Mouse (Mus musculus): ENCODE data around the gene Art3.

Gene Art3

GRCm38 (mm10) chr5:92381550-92382348 is 50.1 kb downstream of the Art3 start:
- DNase-seq (ENCODE audit: low spot score): peak; percentile 81

GRCm38 (mm10) chr5:92382349-92382679 is 50.7 kb downstream of the Art3 start:
- no peak for DNase-seq (ENCODE audit: low spot score)

GRCm38 (mm10) chr5:92383747-92384146 is 52.1 kb downstream of the Art3 start:
- no peak for DNase-seq (ENCODE audit: low spot score)

- DNase-seq (ENCODE audit: low spot score): no peak
Observed at GRCm38 (mm10) chr5:92384855-92385254, 53.2 kb downstream of the Art3 start.

DNA sequence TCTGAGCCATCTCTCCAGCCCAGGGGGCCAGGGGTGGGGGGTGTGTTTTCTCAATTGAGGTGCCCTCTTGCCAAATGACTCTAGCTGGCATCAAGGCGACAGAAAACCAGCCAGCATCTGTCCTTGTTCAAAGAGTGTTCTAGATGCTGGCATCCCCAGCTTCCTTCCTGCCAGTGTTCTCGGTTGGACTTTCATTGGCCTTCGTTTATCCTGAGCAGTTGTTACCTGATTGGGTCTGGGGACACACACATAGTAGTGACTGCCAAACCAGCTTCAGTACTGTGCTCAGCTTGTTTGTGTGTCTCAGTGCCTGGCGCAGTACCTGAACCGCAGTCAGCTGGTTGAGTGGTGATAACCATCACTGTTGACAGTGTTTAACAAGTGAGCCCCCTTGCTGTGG is 54.5 kb downstream of the Art3 start:
- DNase-seq (ENCODE audit: low spot score): no peak

DNA sequence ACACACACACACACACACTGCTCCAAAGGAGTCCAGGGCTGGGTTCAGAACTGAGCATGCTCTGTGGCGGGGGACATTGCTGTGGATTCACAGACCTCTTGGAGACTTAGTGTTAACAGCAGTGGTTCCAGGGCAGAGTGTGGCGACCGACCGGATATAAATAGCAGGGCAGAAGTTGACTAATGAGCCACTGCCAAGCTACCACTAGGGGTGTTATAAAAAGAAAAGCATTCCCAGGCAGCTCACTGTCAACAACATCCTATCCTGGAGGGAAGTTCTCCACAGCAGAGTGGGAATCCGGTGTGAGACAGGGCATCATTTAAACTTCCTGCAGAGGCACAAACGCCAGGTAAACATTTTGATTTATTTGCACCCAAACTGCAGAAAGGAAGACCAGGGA is 55.0 kb downstream of the Art3 start:
- DNase-seq (ENCODE audit: low spot score): no peak

GRCm38 (mm10) chr5:92387433-92387832 is 55.8 kb downstream of the Art3 start:
- no peak for DNase-seq (ENCODE audit: low spot score)

GRCm38 (mm10) chr5:92389977-92390376 is 58.4 kb downstream of the Art3 start:
- DNase-seq (ENCODE audit: low spot score): no peak

GRCm38 (mm10) chr5:92390615-92391014 is 59.0 kb downstream of the Art3 start:
- DNase-seq (ENCODE audit: low spot score): no peak

DNA sequence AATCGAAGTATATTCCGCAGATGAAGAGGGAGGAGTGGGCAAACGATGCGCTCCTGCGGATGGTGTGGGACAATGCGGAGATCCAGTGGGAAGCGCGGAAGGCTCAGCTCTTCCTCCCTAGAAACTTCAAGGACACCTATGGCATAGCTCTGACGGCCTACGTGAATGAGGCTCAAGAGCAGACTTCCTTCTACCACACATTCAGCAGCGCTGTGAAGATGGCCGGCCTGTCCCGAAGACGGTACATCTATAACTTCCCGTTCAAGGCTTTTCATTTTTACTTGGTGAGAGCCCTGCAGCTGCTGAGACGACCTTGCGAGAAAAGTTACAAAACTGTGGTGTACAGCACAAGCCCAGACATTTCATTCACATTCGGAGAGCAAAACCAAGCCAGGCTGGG is 60.9 kb downstream of the Art3 start:
- DNase-seq (ENCODE audit: low spot score): no peak

DNA sequence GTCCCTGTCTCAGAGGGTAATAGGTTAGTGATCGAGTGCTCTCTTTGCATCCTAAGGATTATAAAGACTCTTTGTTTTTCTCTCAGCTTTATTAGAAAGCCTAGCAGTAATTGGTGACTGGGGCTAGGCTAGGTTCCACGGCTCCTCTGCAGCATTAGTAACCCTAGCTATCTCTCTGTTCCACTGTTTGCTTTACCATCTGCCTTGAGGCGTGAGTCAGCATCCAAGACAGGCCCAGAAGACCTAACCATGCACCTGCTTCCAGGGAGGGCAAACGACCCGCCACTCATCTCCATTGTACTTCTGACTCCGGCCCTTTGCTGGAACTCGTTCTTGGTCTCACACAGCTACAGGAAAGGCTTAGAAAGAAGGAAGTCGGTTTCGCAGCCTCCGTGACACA is 62.2 kb downstream of the Art3 start:
- DNase-seq (ENCODE audit: low spot score): no peak

- DNase-seq (ENCODE audit: low spot score): no peak
Observed at GRCm38 (mm10) chr5:92395764-92396163, 64.1 kb downstream of the Art3 start.

DNA sequence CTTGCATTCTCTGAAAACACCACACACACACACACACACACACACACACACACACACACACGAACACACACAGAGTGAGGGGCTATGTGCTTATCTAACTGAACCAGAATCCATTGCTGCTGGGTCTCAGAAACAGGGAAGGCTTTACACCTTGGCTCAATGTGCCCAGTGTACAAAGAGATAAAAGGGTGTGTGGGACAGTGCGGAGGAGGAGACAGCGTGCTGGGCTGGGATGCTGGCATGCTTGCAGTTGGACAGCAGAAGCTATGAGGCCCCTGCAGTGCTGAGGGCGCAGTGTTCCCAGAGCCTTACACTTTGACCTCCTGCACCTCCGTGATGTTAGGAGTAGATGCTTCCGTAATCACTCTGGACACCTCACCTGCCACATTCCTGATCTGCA is 64.8 kb downstream of the Art3 start:
- DNase-seq (ENCODE audit: low spot score): no peak

GRCm38 (mm10) chr5:92398153-92398552 is 66.5 kb downstream of the Art3 start:
- peak; percentile 69 for DNase-seq (ENCODE audit: low spot score)

GRCm38 (mm10) chr5:92402816-92403215 is 71.2 kb downstream of the Art3 start:
- no peak for DNase-seq (ENCODE audit: low spot score)

- no peak for DNase-seq (ENCODE audit: low spot score)
Observed at GRCm38 (mm10) chr5:92403562-92404399, 72.2 kb downstream of the Art3 start.

GRCm38 (mm10) chr5:92404400-92404678 is 72.7 kb downstream of the Art3 start:
- DNase-seq (ENCODE audit: low spot score): no peak

DNA sequence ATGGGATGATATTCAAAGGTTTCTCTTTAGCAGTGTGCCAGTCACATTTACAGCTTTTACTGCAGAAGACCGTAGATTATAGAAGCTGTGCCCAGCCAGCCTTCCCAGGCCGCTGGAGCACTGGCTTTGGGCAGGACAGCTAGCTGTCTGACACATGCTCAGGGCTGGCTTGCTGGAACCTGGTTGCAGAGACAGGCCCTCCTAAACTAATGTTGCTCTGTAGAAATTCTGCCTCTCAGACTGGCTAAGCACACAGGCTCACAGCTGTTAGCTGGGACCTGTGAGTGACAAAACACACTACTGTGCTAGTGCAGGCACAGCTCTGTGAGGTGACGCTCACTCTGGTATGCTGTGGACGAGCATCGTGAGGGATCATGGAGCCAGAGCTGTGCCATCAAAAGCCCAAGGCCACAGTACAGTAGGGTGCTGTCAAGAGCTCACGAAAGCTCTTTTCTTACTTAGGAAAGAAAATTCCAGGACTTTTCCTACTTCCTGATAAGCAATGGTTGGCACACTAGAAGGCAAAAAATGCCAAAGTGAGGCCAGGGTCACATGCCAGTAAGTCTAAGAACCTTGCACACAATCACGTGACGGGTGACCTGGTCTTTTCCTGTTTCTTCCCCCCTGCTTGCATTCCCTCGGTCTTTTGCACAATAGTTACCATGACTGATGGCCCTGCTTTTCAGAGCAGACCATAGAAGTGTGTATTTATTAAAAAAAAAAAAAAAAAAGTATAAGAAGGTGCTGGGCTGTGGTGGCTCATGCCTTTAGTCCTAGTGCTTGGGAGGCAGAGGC is 77.9 kb downstream of the Art3 start:
- DNase-seq (ENCODE audit: low spot score): no peak

DNA sequence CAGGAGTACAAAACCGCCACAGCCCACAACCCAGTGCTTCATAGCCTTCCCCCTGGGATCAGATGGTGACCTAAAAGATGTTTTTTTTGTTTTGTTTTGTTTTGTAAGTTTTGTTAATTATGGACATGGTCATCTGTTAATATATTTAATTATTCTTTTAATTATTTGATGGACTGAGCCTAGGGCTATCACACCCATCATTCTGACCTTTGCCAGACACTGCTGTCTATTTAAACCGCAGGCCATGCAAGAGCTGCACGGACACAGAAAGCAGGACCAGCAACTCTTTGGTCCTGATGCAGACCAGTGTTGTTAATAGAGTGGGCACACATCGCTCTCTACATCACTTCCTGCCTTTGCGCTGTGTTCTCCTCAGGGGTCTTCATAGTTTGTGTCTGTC is 78.9 kb downstream of the Art3 start:
- DNase-seq (ENCODE audit: low spot score): no peak

- no peak for DNase-seq (ENCODE audit: low spot score)
Observed at GRCm38 (mm10) chr5:92411461-92412140, 80.0 kb downstream of the Art3 start.

- no peak for DNase-seq (ENCODE audit: low spot score)
Observed at GRCm38 (mm10) chr5:92413271-92413981, 81.8 kb downstream of the Art3 start.

DNA sequence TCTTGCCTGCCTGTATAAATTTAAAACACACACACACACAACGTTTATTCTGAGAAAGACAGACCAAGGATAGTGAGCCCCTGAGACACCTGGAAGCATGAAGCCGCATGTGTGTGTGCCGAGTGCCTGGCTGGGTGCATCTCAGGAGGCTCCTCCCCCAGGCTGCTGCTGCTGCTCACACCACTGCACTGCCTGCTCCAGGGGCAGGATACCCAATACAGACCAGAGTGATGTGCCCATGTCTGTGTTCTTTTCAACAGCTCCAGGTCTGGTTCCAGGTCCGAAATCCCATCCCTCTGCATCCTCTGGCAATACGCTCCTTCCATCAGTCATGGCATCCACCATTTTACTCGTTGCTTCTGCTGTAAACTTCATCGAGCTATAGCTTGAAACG is 82.4 kb downstream of the Art3 start:
- DNase-seq (ENCODE audit: low spot score): no peak
